Mouse (Mus musculus) left cerebral cortex, postnatal 36 days (tissue): ENCODE measurements around the gene Nxn. TPM values are rescaled to one million over a fixed set of nuclear protein-coding genes. Genes with fewer than 3 reads are reported as not detected.

Experiments used
- total RNA-seq, 2 experiments: library from RNA; stranded (reverse); gene quantifications; 2 replicates each; pipeline ENCODE4 v1.2.3; 2021

Nxn gene
- total RNA-seq, 2 experiments from 2014 or later: 11.0 to 11.6 TPM

Other genes starting within 250 kb of the Nxn start
- 10 to 100 TPM; 83.2 to 88.4 TPM for gene Vps53, start 219.5 kb downstream of the Nxn start, total RNA-seq
- 10 to 100 TPM; 15.7 to 18.4 TPM for gene Fam57a, start 219.5 kb downstream of the Nxn start, total RNA-seq
- 1 to 10 TPM; 1.0 to 1.3 TPM for gene Dbil5, start 181.5 kb downstream of the Nxn start, total RNA-seq
- 1 to 10 TPM; 7.7 to 9.6 TPM for gene Gemin4, start 181.5 kb downstream of the Nxn start, total RNA-seq
- gene Mrm3, start 155.4 kb downstream of the Nxn start, total RNA-seq: 10 to 100 TPM; 17.3 to 17.8 TPM
- gene Glod4, start 155.4 kb downstream of the Nxn start, total RNA-seq: 10 to 100 TPM; 47.7 to 58.2 TPM
- gene Timm22, start 7.8 kb upstream of the Nxn start, total RNA-seq: 10 to 100 TPM; 38.3 to 38.4 TPM
- 100 to 1,000 TPM; 439 to 452 TPM for gene Abr, start 223.2 kb upstream of the Nxn start, total RNA-seq